Mouse (Mus musculus): Measurements from ENCODE around the gene Tvp23a. TPM values are rescaled to one million over a fixed set of nuclear protein-coding genes. Genes with fewer than 3 reads are reported as not detected.
A peak's percentile ranks its signal among the peaks of the same experiment; 100 is the strongest.

Tvp23a gene
- polyA plus RNA-seq (2014; fragmentation: Nextera tagmentation; extraction: Ambion mirVana), result 20.8 and 26.0 TPM in 2 replicates

- peak; percentile 98 for ATAC-seq (ENCODE audit: insufficient read depth, low FRiP score, low TSS enrichment)
- Histone ChIP-seq H3K4me3 (ENCODE audit: low read depth, low read length) (peak within 1 kb of the TSS; percentile 38), H3K9ac (ENCODE audit: low read length) (peak within 1 kb of the TSS; percentile 64; the same call in 1 of the 2 replicates), H3K27me3 (ENCODE audit: control insufficient read depth, insufficient read depth, low read length) (no peaks in the 10 kb centered on the region), H3K36me3 (ENCODE audit: control insufficient read depth, insufficient read depth, low read length) (no peaks in the 10 kb centered on the region), H3K9me3 (ENCODE audit: control insufficient read depth, low read length) (no peaks in the 10 kb centered on the region), H3K4me2 (ENCODE audit: low read depth) (peak within 1 kb of the TSS; percentile 67), H3K27ac (ENCODE audit: low read depth, low read length) (peak within 1 kb of the TSS; percentile 76), H3K4me1 (ENCODE audit: control insufficient read depth, insufficient read depth, low read length) (peaks cover 8% of the 10 kb centered on the region; the same call in 1 of the 2 replicates)
- 1% methylated on average over 12 of the region's 12 CpGs for WGBS
- peak; percentile 91 for DNase-seq (ENCODE audit: low spot score)
Observed at GRCm38 (mm10) chr16:10447264-10447594, at the start of gene Tvp23a. Tvp23a (minus strand) TSS chr16:10447362.

- H3K27ac ChIP-seq (ENCODE audit: low read depth, low read length), result no peak overlapping the region
- no peaks in the 10 kb centered on the region for H3K36me3 ChIP-seq (ENCODE audit: control insufficient read depth, insufficient read depth, low read length)
- H3K4me3 ChIP-seq (ENCODE audit: low read depth, low read length), result no peak overlapping the region
- ATAC-seq (ENCODE audit: insufficient read depth, low FRiP score, low TSS enrichment) (no peak), DNase-seq (ENCODE audit: low spot score) (no peak)
- no peaks in the 10 kb centered on the region for H3K9me3 ChIP-seq (ENCODE audit: control insufficient read depth, low read length)
- H3K4me1 ChIP-seq (ENCODE audit: control insufficient read depth, insufficient read depth, low read length), result no peaks in the 10 kb centered on the region
- no peak overlapping the region for H3K4me2 ChIP-seq (ENCODE audit: low read depth)
- 73% methylated on average over 2 of the region's 2 CpGs for WGBS
- no peaks in the 10 kb centered on the region for H3K27me3 ChIP-seq (ENCODE audit: control insufficient read depth, insufficient read depth, low read length)
- no peak overlapping the region for H3K9ac ChIP-seq (ENCODE audit: low read length)
Observed at GRCm38 (mm10) chr16:10495824-10496298, 48.7 kb upstream of the Tvp23a start.

- Histone ChIP-seq H3K9me3 (ENCODE audit: control insufficient read depth, low read length) (no peaks in the 10 kb centered on the region), H3K36me3 (ENCODE audit: control insufficient read depth, insufficient read depth, low read length) (no peaks in the 10 kb centered on the region), H3K9ac (ENCODE audit: low read length) (no peak overlapping the region), H3K27me3 (ENCODE audit: control insufficient read depth, insufficient read depth, low read length) (no peaks in the 10 kb centered on the region), H3K27ac (ENCODE audit: low read depth, low read length) (no peak overlapping the region), H3K4me1 (ENCODE audit: control insufficient read depth, insufficient read depth, low read length) (no peaks in the 10 kb centered on the region), H3K4me2 (ENCODE audit: low read depth) (no peak overlapping the region), H3K4me3 (ENCODE audit: low read depth, low read length) (no peak overlapping the region)
- WGBS, result 86% methylated on average over 3 of the region's 3 CpGs
- ATAC-seq (ENCODE audit: insufficient read depth, low FRiP score, low TSS enrichment) (no peak), DNase-seq (ENCODE audit: low spot score) (no peak)
Observed at GRCm38 (mm10) chr16:10492587-10492986, 45.4 kb upstream of the Tvp23a start.

GRCm38 (mm10) chr16:10491716-10492115, 44.6 kb upstream of the Tvp23a start:
- H3K27ac ChIP-seq (ENCODE audit: low read depth, low read length), result no peak overlapping the region
- no peaks in the 10 kb centered on the region for H3K36me3 ChIP-seq (ENCODE audit: control insufficient read depth, insufficient read depth, low read length)
- H3K27me3 ChIP-seq (ENCODE audit: control insufficient read depth, insufficient read depth, low read length), result no peaks in the 10 kb centered on the region
- no peak overlapping the region for H3K4me2 ChIP-seq (ENCODE audit: low read depth)
- WGBS, result 89% methylated on average over 4 of the region's 4 CpGs
- H3K9me3 ChIP-seq (ENCODE audit: control insufficient read depth, low read length), result no peaks in the 10 kb centered on the region
- no peaks in the 10 kb centered on the region for H3K4me1 ChIP-seq (ENCODE audit: control insufficient read depth, insufficient read depth, low read length)
- no peak overlapping the region for H3K4me3 ChIP-seq (ENCODE audit: low read depth, low read length)
- DNase-seq (ENCODE audit: low spot score) (no peak), ATAC-seq (ENCODE audit: insufficient read depth, low FRiP score, low TSS enrichment) (no peak)
- no peak overlapping the region for H3K9ac ChIP-seq (ENCODE audit: low read length)

GRCm38 (mm10) chr16:10490503-10491150, 43.5 kb upstream of the Tvp23a start:
- no peaks in the 10 kb centered on the region for H3K4me1 ChIP-seq (ENCODE audit: control insufficient read depth, insufficient read depth, low read length)
- no peaks in the 10 kb centered on the region for H3K36me3 ChIP-seq (ENCODE audit: control insufficient read depth, insufficient read depth, low read length)
- H3K9me3 ChIP-seq (ENCODE audit: control insufficient read depth, low read length), result no peaks in the 10 kb centered on the region
- no peak overlapping the region for H3K4me3 ChIP-seq (ENCODE audit: low read depth, low read length)
- H3K27ac ChIP-seq (ENCODE audit: low read depth, low read length), result no peak overlapping the region
- 87% methylated on average over 18 of the region's 18 CpGs for WGBS
- ATAC-seq (ENCODE audit: insufficient read depth, low FRiP score, low TSS enrichment) (no peak), DNase-seq (ENCODE audit: low spot score) (no peak)
- H3K27me3 ChIP-seq (ENCODE audit: control insufficient read depth, insufficient read depth, low read length), result no peaks in the 10 kb centered on the region
- H3K4me2 ChIP-seq (ENCODE audit: low read depth), result no peak overlapping the region
- no peak overlapping the region for H3K9ac ChIP-seq (ENCODE audit: low read length)

GRCm38 (mm10) chr16:10489904-10490457, 42.8 kb upstream of the Tvp23a start:
- Histone ChIP-seq H3K36me3 (ENCODE audit: control insufficient read depth, insufficient read depth, low read length) (no peaks in the 10 kb centered on the region), H3K4me1 (ENCODE audit: control insufficient read depth, insufficient read depth, low read length) (no peaks in the 10 kb centered on the region), H3K9ac (ENCODE audit: low read length) (no peak overlapping the region), H3K9me3 (ENCODE audit: control insufficient read depth, low read length) (no peaks in the 10 kb centered on the region), H3K4me3 (ENCODE audit: low read depth, low read length) (no peak overlapping the region), H3K27me3 (ENCODE audit: control insufficient read depth, insufficient read depth, low read length) (no peaks in the 10 kb centered on the region), H3K27ac (ENCODE audit: low read depth, low read length) (no peak overlapping the region), H3K4me2 (ENCODE audit: low read depth) (peak overlapping the region; percentile 1; the same call in 1 of the 2 replicates)
- 25% methylated on average over 13 of the region's 14 CpGs for WGBS
- no peak for ATAC-seq (ENCODE audit: insufficient read depth, low FRiP score, low TSS enrichment)
- no peak for DNase-seq (ENCODE audit: low spot score)

- Histone ChIP-seq H3K4me2 (ENCODE audit: low read depth) (peak overlapping the region; percentile 1; the same call in 1 of the 2 replicates), H3K27ac (ENCODE audit: low read depth, low read length) (no peak overlapping the region), H3K27me3 (ENCODE audit: control insufficient read depth, insufficient read depth, low read length) (no peaks in the 10 kb centered on the region), H3K9ac (ENCODE audit: low read length) (no peak overlapping the region), H3K4me1 (ENCODE audit: control insufficient read depth, insufficient read depth, low read length) (no peaks in the 10 kb centered on the region), H3K9me3 (ENCODE audit: control insufficient read depth, low read length) (no peaks in the 10 kb centered on the region), H3K36me3 (ENCODE audit: control insufficient read depth, insufficient read depth, low read length) (no peaks in the 10 kb centered on the region), H3K4me3 (ENCODE audit: low read depth, low read length) (no peak overlapping the region)
- WGBS, result 8% methylated on average over 9 of the region's 9 CpGs
- DNase-seq (ENCODE audit: low spot score), result no peak
- no peak for ATAC-seq (ENCODE audit: insufficient read depth, low FRiP score, low TSS enrichment)
Observed at GRCm38 (mm10) chr16:10489483-10489882, 42.3 kb upstream of the Tvp23a start.

- H3K27me3 ChIP-seq (ENCODE audit: control insufficient read depth, insufficient read depth, low read length), result no peaks in the 10 kb centered on the region
- no peaks in the 10 kb centered on the region for H3K9me3 ChIP-seq (ENCODE audit: control insufficient read depth, low read length)
- H3K36me3 ChIP-seq (ENCODE audit: control insufficient read depth, insufficient read depth, low read length), result no peaks in the 10 kb centered on the region
- ATAC-seq (ENCODE audit: insufficient read depth, low FRiP score, low TSS enrichment), result no peak
- no peak overlapping the region for H3K9ac ChIP-seq (ENCODE audit: low read length)
- no peak overlapping the region for H3K27ac ChIP-seq (ENCODE audit: low read depth, low read length)
- no peaks in the 10 kb centered on the region for H3K4me1 ChIP-seq (ENCODE audit: control insufficient read depth, insufficient read depth, low read length)
- H3K4me2 ChIP-seq (ENCODE audit: low read depth), result no peak overlapping the region
- 78% methylated on average over 7 of the region's 7 CpGs for WGBS
- no peak for DNase-seq (ENCODE audit: low spot score)
- H3K4me3 ChIP-seq (ENCODE audit: low read depth, low read length), result no peak overlapping the region
Observed at GRCm38 (mm10) chr16:10488769-10489481, 41.8 kb upstream of the Tvp23a start.

Measured in neural tube, embryonic 11.5 days (tissue).